Mouse (Mus musculus) heart, postnatal 25 days (tissue): ENCODE data around the gene Onecut1. TPM values are rescaled to one million over a fixed set of nuclear protein-coding genes. Genes with fewer than 3 reads are reported as not detected.

Source experiments
- DNase-seq: peaks from one replicate; pipeline ENCODE4 v3.0.0; 2022; ENCODE audit warnings: low spot score
- intact Hi-C: fragments of 180-260 bp; cut with DNase I; formaldehyde crosslinking; loops from one replicate; pipeline ENCODE4 v1.15.1; 2025
- total RNA-seq, 2 experiments: library from RNA; stranded (reverse); gene quantifications; 2 replicates each; pipeline ENCODE4 v1.2.3; 2021

Onecut1 gene
- total RNA-seq, result not detected

GRCm38 (mm10) chr9:74861561-74861980 is at the start of gene Onecut1:
Gene Onecut1 (plus strand): TSS chr9:74861921.
- intact Hi-C loops, result loop anchor here (10.0 kb wide), 1 partner anchor 317 kb away; no protein-coding TSS in a partner anchor
- no peak for DNase-seq

- intact Hi-C loops, result no loop called here
- no peak for DNase-seq
Measured at GRCm38 (mm10) chr9:74819736-74820511, 41.8 kb upstream of the Onecut1 start.

- intact Hi-C loops, result no loop called here
- DNase-seq, result no peak
Measured at GRCm38 (mm10) chr9:74825102-74825501, 36.6 kb upstream of the Onecut1 start.

- intact Hi-C loops, result no loop called here
- DNase-seq, result no peak
Measured at GRCm38 (mm10) chr9:74829206-74829605, 32.5 kb upstream of the Onecut1 start.

GRCm38 (mm10) chr9:74842890-74843289 is 18.8 kb upstream of the Onecut1 start:
- intact Hi-C loops, result no loop called here

GRCm38 (mm10) chr9:74846867-74847830 is 14.6 kb upstream of the Onecut1 start:
- intact Hi-C loops, result no loop called here
- no peak for DNase-seq

More at GRCm38 (mm10) chr9:74842890-74843289, 18.8 kb upstream of the Onecut1 start:
- DNase-seq, result no peak

GRCm38 (mm10) chr9:74848411-74849194 is 13.1 kb upstream of the Onecut1 start:
- intact Hi-C loops, result no loop called here
- DNase-seq, result no peak

GRCm38 (mm10) chr9:74849195-74849978 is 12.3 kb upstream of the Onecut1 start:
- DNase-seq, result no peak
- intact Hi-C loops, result no loop called here

GRCm38 (mm10) chr9:74849979-74850780 is 11.5 kb upstream of the Onecut1 start:
- intact Hi-C loops, result no loop called here
- DNase-seq, result no peak

- DNase-seq, result no peak
- intact Hi-C loops, result no loop called here
Measured at GRCm38 (mm10) chr9:74850781-74851145, 11.0 kb upstream of the Onecut1 start.

GRCm38 (mm10) chr9:74851601-74852000 is 10.1 kb upstream of the Onecut1 start:
- intact Hi-C loops, result no loop called here

GRCm38 (mm10) chr9:74852361-74852760 is 9.4 kb upstream of the Onecut1 start:
- intact Hi-C loops, result no loop called here
- no peak for DNase-seq

More at GRCm38 (mm10) chr9:74851601-74852000, 10.1 kb upstream of the Onecut1 start:
- no peak for DNase-seq

GRCm38 (mm10) chr9:74853191-74854072 is 8.3 kb upstream of the Onecut1 start:
- DNase-seq, result no peak
- intact Hi-C loops, result no loop called here

- intact Hi-C loops, result no loop called here
- no peak for DNase-seq
Measured at GRCm38 (mm10) chr9:74854073-74854591, 7.6 kb upstream of the Onecut1 start.

GRCm38 (mm10) chr9:74855446-74855845 is 6.3 kb upstream of the Onecut1 start:
- no peak for DNase-seq
- intact Hi-C loops, result no loop called here

GRCm38 (mm10) chr9:74856578-74857507 is 4.9 kb upstream of the Onecut1 start:
- no peak for DNase-seq
- intact Hi-C loops, result no loop called here
